Mouse (Mus musculus): ENCODE results near the gene Tmem208.

DNA sequence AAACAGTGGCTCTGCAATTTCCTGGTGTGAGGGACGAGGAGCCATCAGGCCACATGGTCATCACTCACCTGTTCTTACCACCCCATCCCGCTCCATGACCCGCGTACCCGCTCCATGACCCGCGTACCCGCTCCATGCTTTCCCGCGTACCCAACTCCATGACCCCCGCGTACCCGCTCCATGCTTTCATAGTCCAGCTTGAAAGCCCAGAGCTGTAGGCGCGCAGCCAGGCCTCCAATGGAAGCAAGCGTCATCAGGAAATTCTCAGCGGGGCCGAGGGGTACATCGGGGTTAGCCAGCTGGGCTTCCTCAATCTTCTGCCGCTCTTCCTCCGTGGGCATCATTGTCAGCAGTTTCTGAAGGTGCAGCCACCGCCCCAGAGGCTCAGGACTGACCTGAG, 5.3 kb downstream of the Tmem208 start:
- no peak for TF ChIP-seq EP300 (IDR thresholded peaks at IDR 0.05; ENCODE audit: insufficient read depth, low read depth, low read length)
- no peak for TF ChIP-seq CTCF (IDR thresholded peaks at IDR 0.05; ENCODE audit: low read depth, low read length)
- TF ChIP-seq POLR2A (IDR thresholded peaks at IDR 0.05; ENCODE audit: insufficient read depth, low read length): no peak
